Mouse (Mus musculus) lung, postnatal 0 days (tissue): ENCODE measurements around the gene Rab44. TPM values are rescaled to one million over a fixed set of nuclear protein-coding genes. Genes with fewer than 3 reads are reported as not detected.

ENCODE experiments used
- ATAC-seq: fragments of 200-750 bp; cut with Nextera tagmentation; 2 replicates; pipeline ENCODE4 v1.8.0; 2017; ENCODE audit warnings: moderate library complexity
- DNase-seq: peaks from one replicate; pipeline ENCODE4 v3.0.0-alpha.2; 2016; ENCODE audit warnings: low spot score
- H3K27ac ChIP-seq: fragments of 300-500 bp; sonication (generic); 2 replicates; pipeline ENCODE4 v1.5.1; 2014; ENCODE audit warnings: antibody characterized with exemption, mild to moderate bottlenecking, low read length, mixed read lengths
- H3K27me3 ChIP-seq: fragments of 300-500 bp; sonication (generic); replicated peaks from 2 replicates; pipeline ENCODE4 v1.6.1; 2014; ENCODE audit warnings: low read length, mixed read lengths; ENCODE audit not compliant: insufficient read depth
- H3K36me3 ChIP-seq: fragments of 300-500 bp; sonication (generic); 2 replicates; pipeline ENCODE4 v1.6.1; 2014; ENCODE audit warnings: low read length, mixed read lengths; ENCODE audit not compliant: insufficient read depth
- H3K4me1 ChIP-seq: fragments of 300-500 bp; sonication (generic); 2 replicates; pipeline ENCODE4 v1.6.1; 2014; ENCODE audit warnings: antibody characterized with exemption, low read depth, low read length, mixed read lengths; ENCODE audit not compliant: insufficient read depth
- H3K4me2 ChIP-seq: fragments of 300-500 bp; sonication (generic); replicated peaks from 2 replicates; pipeline ENCODE4 v1.6.1; 2014; ENCODE audit warnings: low read depth, mild to moderate bottlenecking, low read length, moderate library complexity, mixed read lengths
- H3K4me3 ChIP-seq: fragments of 300-500 bp; sonication (generic); 2 replicates; pipeline ENCODE4 v1.5.1; 2014; ENCODE audit warnings: low read depth, low read length
- H3K9ac ChIP-seq: fragments of 300-500 bp; sonication (generic); replicated peaks from 2 replicates; pipeline ENCODE4 v1.6.1; 2014; ENCODE audit warnings: low read depth, mild to moderate bottlenecking
- H3K9me3 ChIP-seq: fragments of 300-500 bp; sonication (generic); 2 replicates; pipeline ENCODE4 v1.6.1; 2016; ENCODE audit warnings: low read length, mixed read lengths
- CTCF ChIP-seq: IDR thresholded peaks from 2 replicates; pipeline ENCODE4 v1.5.1; 2016; ENCODE audit warnings: antibody characterized with exemption, mild to moderate bottlenecking
- EP300 ChIP-seq: IDR thresholded peaks from 2 replicates; pipeline ENCODE4 v1.6.1; 2016; ENCODE audit warnings: antibody characterized with exemption, mild to moderate bottlenecking, control low read depth
- WGBS: fragments of 180-500 bp; shearing (Covaris S2); extraction: QIAGEN DNeasy Blood & Tissue Kit; methylation state at CpG from one replicate; pipeline ENCODE4 v1.1.7; 2014; 5-methylcytosine and 5-hydroxymethylcytosine counted together
- polyA plus RNA-seq: library from polyadenylated mRNA; unstranded; fragments of >200 nt; fragmentation: Nextera tagmentation; extraction: Ambion mirVana; gene quantifications from 2 replicates; pipeline ENCODE4 v1.2.1, GENCODE M21; 2015

The Rab44 gene
- polyA plus RNA-seq, 1 experiment from 2014 or later: 1.0 TPM

DNA sequence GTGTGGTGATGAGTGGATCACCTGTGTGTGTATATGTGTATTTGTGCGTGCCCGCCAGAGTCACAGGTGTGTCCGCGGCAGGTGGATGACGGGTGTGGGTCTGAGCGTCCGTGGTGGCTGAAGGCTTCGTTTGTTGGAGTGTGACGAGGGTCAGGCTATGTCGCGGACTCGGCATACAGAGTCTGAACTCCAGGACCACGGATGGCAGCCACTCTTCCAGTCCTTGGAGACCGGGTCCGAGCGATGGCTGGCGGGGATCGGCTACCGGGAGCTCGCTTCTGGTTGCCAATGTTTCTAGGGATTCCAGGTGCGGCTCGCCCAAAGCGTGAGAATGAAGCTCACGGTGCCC lies 20.0 kb upstream of the Rab44 start:
- Histone ChIP-seq H3K9me3 (no peaks in the 10 kb centered on the region), H3K27ac (peak overlapping the region; percentile 94), H3K36me3 (0 out of 2 replicates have a peak, but pooled peaks cover 6% of the 10 kb centered on the region), H3K9ac (peak overlapping the region; percentile 91), H3K4me3 (peak overlapping the region; percentile 79), H3K27me3 (no peaks in the 10 kb centered on the region; the same call in 1 of the 2 replicates), H3K4me2 (peak overlapping the region; percentile 79), H3K4me1 (peaks cover 5% of the 10 kb centered on the region)
- TF ChIP-seq CTCF (no peak), EP300 (no peak)
- no peak for ATAC-seq
- peak; percentile 47 for DNase-seq
- 0% methylated on average over 24 of the region's 24 CpGs for WGBS

DNA sequence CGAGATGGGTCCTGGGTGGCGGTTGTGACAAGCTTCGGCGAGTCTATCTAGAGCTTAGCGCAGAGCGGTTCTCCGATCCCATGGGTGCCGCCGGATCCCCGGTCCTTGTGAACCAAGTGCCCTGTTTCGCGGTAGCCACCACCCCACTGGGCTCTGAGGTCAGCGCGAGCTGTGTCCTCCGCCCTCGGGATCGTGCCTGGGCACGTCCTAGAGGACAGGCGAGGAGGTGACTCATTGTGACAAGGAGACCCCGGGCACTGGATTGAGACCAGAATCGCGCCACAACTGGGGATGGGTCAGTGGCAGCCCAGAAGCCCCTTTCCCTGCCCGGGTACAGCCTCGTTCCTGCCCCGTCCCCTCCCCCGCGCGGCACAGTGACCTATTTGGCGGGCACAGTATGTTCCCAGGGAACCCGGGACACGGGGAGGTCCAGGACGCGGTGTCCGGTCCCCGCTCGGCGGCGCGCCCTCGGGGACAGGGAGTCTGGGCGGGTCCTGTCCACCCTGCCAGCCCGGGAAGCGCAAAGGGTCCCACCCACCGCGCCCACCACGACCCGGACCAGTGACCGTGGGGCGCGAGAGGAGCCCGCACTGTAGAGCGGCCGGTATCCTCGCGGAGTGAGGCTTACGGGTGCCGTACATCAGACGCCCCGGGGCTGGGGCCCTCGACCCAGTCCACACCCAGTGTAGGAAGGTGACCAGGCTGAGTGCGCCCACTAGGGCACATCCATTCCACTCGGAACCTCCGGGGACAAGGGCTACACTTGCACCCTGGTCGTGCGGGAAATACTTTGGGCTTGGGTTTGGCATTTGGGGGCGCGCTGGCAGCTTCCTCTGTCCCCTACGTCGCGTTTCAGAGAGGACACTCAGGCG lies 19.4 kb upstream of the Rab44 start:
- Histone ChIP-seq H3K9ac (peak overlapping the region; percentile 91), H3K4me1 (peaks cover 5% of the 10 kb centered on the region), H3K27me3 (no peaks in the 10 kb centered on the region; the same call in 1 of the 2 replicates), H3K4me2 (peak overlapping the region; percentile 79), H3K27ac (peak overlapping the region; percentile 94), H3K4me3 (peak overlapping the region; percentile 79), H3K36me3 (0 out of 2 replicates have a peak, but pooled peaks cover 6% of the 10 kb centered on the region), H3K9me3 (no peaks in the 10 kb centered on the region)
- peak; percentile 83 for DNase-seq
- TF ChIP-seq CTCF (peak; percentile 33), EP300 (peak; percentile 92)
- ATAC-seq: peak; percentile 75
- WGBS: 2% methylated on average over 63 of the region's 71 CpGs

DNA sequence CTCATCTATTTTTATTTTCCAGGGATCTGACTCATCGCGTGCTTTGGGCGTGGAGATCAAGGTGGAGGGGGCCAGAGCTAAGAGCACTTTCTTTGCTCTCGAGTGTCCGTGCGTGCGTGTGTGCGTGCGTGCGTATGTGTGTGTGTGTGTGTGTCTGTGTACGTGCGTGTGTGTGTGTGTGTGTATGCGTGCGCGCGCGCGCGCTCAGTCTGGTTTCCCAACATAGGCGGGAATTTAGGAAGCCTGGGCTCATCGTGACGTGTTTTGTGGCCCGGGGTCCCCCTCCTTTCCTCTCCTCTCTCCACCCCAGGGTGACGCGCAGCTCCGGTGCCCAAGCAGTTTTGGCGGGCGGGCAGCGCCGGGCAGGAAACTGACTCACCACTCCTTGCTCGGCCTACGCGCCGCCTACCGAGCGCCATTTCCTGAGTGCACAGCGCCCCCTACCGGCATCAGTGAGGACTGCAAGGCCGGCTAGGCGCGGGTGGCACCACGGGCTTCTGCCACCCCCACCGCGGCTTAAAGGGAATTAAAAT lies 18.7 kb upstream of the Rab44 start:
- under 1% methylated on average over 44 of the region's 44 CpGs for WGBS
- peak; percentile 86 for ATAC-seq
- Histone ChIP-seq H3K9me3 (no peaks in the 10 kb centered on the region), H3K36me3 (0 out of 2 replicates have a peak, but pooled peaks cover 6% of the 10 kb centered on the region), H3K4me3 (peak overlapping the region; percentile 79), H3K27ac (peak overlapping the region; percentile 94), H3K9ac (peak overlapping the region; percentile 91), H3K4me2 (peak overlapping the region; percentile 79), H3K27me3 (no peaks in the 10 kb centered on the region; the same call in 1 of the 2 replicates), H3K4me1 (peaks cover 5% of the 10 kb centered on the region)
- DNase-seq: peak; percentile 100
- peak; percentile 99 for TF ChIP-seq CTCF
- TF ChIP-seq EP300: peak; percentile 89

DNA sequence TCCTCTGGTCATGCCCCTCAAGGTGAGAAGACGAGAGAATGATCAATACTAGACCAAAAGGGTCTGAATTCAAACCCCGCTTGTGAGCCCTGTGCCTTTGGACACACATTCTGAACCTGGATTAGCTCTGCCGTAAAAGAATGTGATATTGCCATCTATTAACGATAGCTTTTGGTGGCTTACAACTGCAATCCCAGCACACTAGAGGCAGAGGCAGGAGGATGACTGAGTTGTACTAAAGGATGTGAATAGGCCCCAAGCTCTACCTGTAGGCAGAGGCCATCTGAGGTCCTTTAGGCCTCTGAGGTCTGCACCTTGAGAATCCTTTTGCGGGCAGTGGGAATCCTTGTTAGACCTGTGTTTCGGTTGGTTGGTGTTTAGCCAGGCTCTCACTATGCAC lies 17.7 kb upstream of the Rab44 start:
- DNase-seq: no peak

DNA sequence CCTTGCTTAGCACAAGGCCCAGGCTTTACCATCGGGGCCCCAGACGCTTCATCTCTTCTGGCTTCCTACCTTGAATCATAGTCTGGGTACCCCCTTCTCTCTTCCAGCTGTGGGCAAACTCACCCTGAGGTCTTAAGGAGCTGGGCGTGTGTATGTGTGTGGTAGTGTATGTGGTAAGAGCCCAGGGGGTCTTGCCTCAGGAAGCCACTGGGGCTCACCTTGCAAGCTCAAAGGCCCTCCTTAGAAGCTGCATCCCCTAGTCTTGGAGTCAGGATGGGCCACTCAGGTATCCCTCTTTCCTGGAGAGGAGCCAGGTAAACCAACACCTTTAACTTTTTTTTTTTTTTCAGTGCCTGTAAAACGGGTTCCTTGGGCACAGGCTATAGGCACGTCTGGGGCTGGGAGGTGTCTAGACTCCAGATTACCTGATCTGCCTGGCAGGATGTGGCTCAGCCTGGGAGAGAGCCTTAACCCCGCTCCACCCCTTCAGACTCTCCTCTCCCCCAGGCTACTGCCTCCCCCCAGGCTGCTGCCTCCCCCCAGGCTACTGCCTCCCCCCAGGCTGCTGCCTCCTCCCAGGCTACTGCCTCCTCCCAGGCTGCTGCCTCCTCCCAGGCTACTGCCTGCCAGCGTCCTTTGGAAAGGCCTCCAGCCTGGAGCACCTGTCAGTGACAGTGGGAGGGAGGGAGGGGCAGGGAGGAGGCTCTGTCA lies 16.9 kb upstream of the Rab44 start:
- DNase-seq (no peak), ATAC-seq (no peak)
- Histone ChIP-seq H3K9ac (no peak overlapping the region), H3K4me3 (no peak overlapping the region), H3K9me3 (no peaks in the 10 kb centered on the region), H3K27me3 (no peaks in the 10 kb centered on the region; the same call in 1 of the 2 replicates), H3K36me3 (0 out of 2 replicates have a peak, but pooled peaks cover 6% of the 10 kb centered on the region), H3K4me2 (no peak overlapping the region), H3K4me1 (peaks cover 5% of the 10 kb centered on the region; the same call in 1 of the 2 replicates), H3K27ac (no peak overlapping the region)
- TF ChIP-seq CTCF (no peak), EP300 (no peak)
- WGBS: 60% methylated on average over 7 of the region's 7 CpGs

More for the DNA sequence above, 17.7 kb upstream of the Rab44 start:
- WGBS: 93% methylated on average over 6 of the region's 6 CpGs
- Histone ChIP-seq H3K27me3 (no peaks in the 10 kb centered on the region; the same call in 1 of the 2 replicates), H3K9me3 (no peaks in the 10 kb centered on the region), H3K4me2 (peak overlapping the region; percentile 79; the same call in 1 of the 2 replicates), H3K4me1 (peaks cover 5% of the 10 kb centered on the region), H3K4me3 (peak overlapping the region; percentile 79; the same call in 1 of the 2 replicates), H3K9ac (no peak overlapping the region), H3K36me3 (0 out of 2 replicates have a peak, but pooled peaks cover 6% of the 10 kb centered on the region), H3K27ac (no peak overlapping the region)
- no peak for TF ChIP-seq EP300
- no peak for TF ChIP-seq CTCF
- ATAC-seq: no peak

DNA sequence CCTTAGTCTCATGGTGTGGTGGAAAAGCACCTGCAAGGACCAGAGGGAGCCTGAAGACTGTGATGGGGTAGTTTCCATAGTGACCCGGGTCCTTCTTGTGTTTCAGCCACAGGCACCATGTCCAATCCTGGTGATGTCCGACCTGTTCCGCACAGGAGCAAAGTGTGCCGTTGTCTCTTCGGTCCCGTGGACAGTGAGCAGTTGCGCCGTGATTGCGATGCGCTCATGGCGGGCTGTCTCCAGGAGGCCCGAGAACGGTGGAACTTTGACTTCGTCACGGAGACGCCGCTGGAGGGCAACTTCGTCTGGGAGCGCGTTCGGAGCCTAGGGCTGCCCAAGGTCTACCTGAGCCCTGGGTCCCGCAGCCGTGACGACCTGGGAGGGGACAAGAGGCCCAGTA lies 15.7 kb upstream of the Rab44 start:
- Histone ChIP-seq H3K4me1 (peaks cover 2% of the 10 kb centered on the region; the same call in 1 of the 2 replicates), H3K4me3 (no peak overlapping the region), H3K27ac (no peak overlapping the region), H3K9me3 (no peaks in the 10 kb centered on the region), H3K4me2 (no peak overlapping the region), H3K36me3 (0 out of 2 replicates have a peak, but pooled peaks cover 6% of the 10 kb centered on the region), H3K9ac (no peak overlapping the region), H3K27me3 (no peaks in the 10 kb centered on the region)
- ATAC-seq (no peak), DNase-seq (no peak)
- WGBS: 92% methylated on average over 24 of the region's 24 CpGs
- no peak for TF ChIP-seq CTCF
- no peak for TF ChIP-seq EP300
